Mouse (Mus musculus) fibroblast of lung, adult 2 months (primary cell): ENCODE data around the gene Gm43552.

Experiments used
- DNase-seq: peaks from one replicate; pipeline ENCODE4 v3.0.0-alpha.2; 2011; ENCODE audit warnings: low read depth

Gm43552 gene

GRCm38 (mm10) chr5:65435806-65436561 lies 56.6 kb downstream of the Gm43552 start, which contains the start of gene Ugdh:
Gene Ugdh (minus strand): TSS chr5:65435949.
- DNase-seq, result peak; percentile 94

- DNase-seq, result peak; percentile 20
These were observed 57.2 kb downstream of the Gm43552 start for GRCm38 (mm10) chr5:65435363-65435805.

- peak; percentile 16 for DNase-seq
These were observed 57.9 kb downstream of the Gm43552 start for GRCm38 (mm10) chr5:65434471-65435362.

- no peak for DNase-seq
These were observed 63.2 kb downstream of the Gm43552 start for GRCm38 (mm10) chr5:65429441-65429840.

- DNase-seq, result peak; percentile 44
These were observed 64.3 kb downstream of the Gm43552 start for GRCm38 (mm10) chr5:65428321-65428720.

GRCm38 (mm10) chr5:65425251-65425650 lies 67.4 kb downstream of the Gm43552 start:
- DNase-seq, result no peak

- DNase-seq, result no peak
These were observed 68.4 kb downstream of the Gm43552 start for GRCm38 (mm10) chr5:65424215-65424614.

- no peak for DNase-seq
These were observed 69.8 kb downstream of the Gm43552 start for GRCm38 (mm10) chr5:65422803-65423202.

GRCm38 (mm10) chr5:65420822-65421221 lies 71.8 kb downstream of the Gm43552 start:
- DNase-seq, result no peak

GRCm38 (mm10) chr5:65419136-65419535 lies 73.5 kb downstream of the Gm43552 start:
- DNase-seq, result no peak

GRCm38 (mm10) chr5:65415653-65416458 lies 76.8 kb downstream of the Gm43552 start:
- peak; percentile 19 for DNase-seq

- no peak for DNase-seq
These were observed 84.6 kb downstream of the Gm43552 start for GRCm38 (mm10) chr5:65407989-65408388.

GRCm38 (mm10) chr5:65401251-65401994 lies 91.2 kb downstream of the Gm43552 start:
- DNase-seq, result peak; percentile 66

GRCm38 (mm10) chr5:65394425-65394824 lies 98.2 kb downstream of the Gm43552 start:
- DNase-seq, result no peak

- DNase-seq, result no peak
These were observed 100.9 kb downstream of the Gm43552 start for GRCm38 (mm10) chr5:65391753-65392152.

GRCm38 (mm10) chr5:65390648-65391644 lies 101.7 kb downstream of the Gm43552 start, which contains the start of the genes Rpl9 and Lias:
Gene Rpl9 (minus strand): TSS chr5:65391444.
Gene Lias (plus strand): TSS chr5:65391497.
- peak; percentile 98 for DNase-seq

- no peak for DNase-seq
These were observed 105.4 kb downstream of the Gm43552 start for GRCm38 (mm10) chr5:65387008-65387867.

GRCm38 (mm10) chr5:65385704-65386103 lies 106.9 kb downstream of the Gm43552 start:
- no peak for DNase-seq
